Mouse (Mus musculus): ENCODE measurements at regions not wholly inside any gene's neighbourhood (a gene's known extent, or its start where the extent isn't known, plus 50 kb on each side); places are given as distances from the start of the nearest gene placed in this dataset.

GRCm38 (mm10) chr7:68457842-68458241 is 184.2 kb downstream of the Fam169b start:
- Histone ChIP-seq H3K9me3 (ENCODE audit: control insufficient read depth, insufficient read depth, low read depth, low read length) (no peaks in the 10 kb centered on the region), H3K9ac (ENCODE audit: insufficient read depth, low read depth, low read length, poor library complexity, severe bottlenecking) (no peak overlapping the region), H3K36me3 (ENCODE audit: control insufficient read depth, insufficient read depth, low read length, poor library complexity, severe bottlenecking) (no peaks in the 10 kb centered on the region), H3K27ac (ENCODE audit: insufficient read depth, low read depth, low read length, poor library complexity, severe bottlenecking) (no peak overlapping the region), H3K4me3 (ENCODE audit: insufficient read depth in 1 of 2, low read depth in 1 of 2, low read length in 2 of 2, poor library complexity in 1 of 2, severe bottlenecking in 1 of 2) (no peak overlapping the region), H3K4me1 (ENCODE audit: control insufficient read depth in 2 of 2, insufficient read depth in 2 of 2, low read length in 2 of 2, poor library complexity in 1 of 2) (no peaks in the 10 kb centered on the region)
- in situ Hi-C loops (cut with MboI; ENCODE audit: low sequenced_read_pairs in 2 of 2, unreplicated experiment in 2 of 2) = no loop called here
- no peak for TF ChIP-seq ZNF384 (IDR thresholded peaks at IDR 0.05; ENCODE audit: low read depth, low read length)
- TF ChIP-seq CHD2 (IDR thresholded peaks at IDR 0.05; ENCODE audit: low read depth, low read length) = no peak
- no peak for TF ChIP-seq MAFK (IDR thresholded peaks at IDR 0.05; ENCODE audit: insufficient read depth, low read depth, low read length)
- no peak for TF ChIP-seq ZC3H11A (IDR thresholded peaks at IDR 0.05; ENCODE audit: borderline replicate concordance, low read depth, low read length)
- TF ChIP-seq HCFC1 (IDR thresholded peaks at IDR 0.05; ENCODE audit: borderline replicate concordance, insufficient read depth, low read length) = no peak
- DNase-seq (ENCODE audit: low read depth, low spot score) = no peak

- H3K9ac ChIP-seq (ENCODE audit: insufficient read depth, low read depth, low read length, poor library complexity, severe bottlenecking) = no peak overlapping the region
- no peaks in the 10 kb centered on the region for H3K9me3 ChIP-seq (ENCODE audit: control insufficient read depth, insufficient read depth, low read depth, low read length)
- TF ChIP-seq CHD2 (IDR thresholded peaks at IDR 0.05; ENCODE audit: low read depth, low read length) = no peak
- in situ Hi-C loops (cut with MboI; ENCODE audit: low sequenced_read_pairs in 2 of 2, unreplicated experiment in 2 of 2) = no loop called here
- DNase-seq (ENCODE audit: low read depth, low spot score) = no peak
- H3K27ac ChIP-seq (ENCODE audit: insufficient read depth, low read depth, low read length, poor library complexity, severe bottlenecking) = no peak overlapping the region
- H3K4me1 ChIP-seq (ENCODE audit: control insufficient read depth in 2 of 2, insufficient read depth in 2 of 2, low read length in 2 of 2, poor library complexity in 1 of 2) = no peaks in the 10 kb centered on the region
- no peak overlapping the region for H3K4me3 ChIP-seq (ENCODE audit: insufficient read depth in 1 of 2, low read depth in 1 of 2, low read length in 2 of 2, poor library complexity in 1 of 2, severe bottlenecking in 1 of 2)
- H3K36me3 ChIP-seq (ENCODE audit: control insufficient read depth, insufficient read depth, low read length, poor library complexity, severe bottlenecking) = no peaks in the 10 kb centered on the region
Observed at GRCm38 (mm10) chr7:68455451-68455850, 181.8 kb downstream of the Fam169b start.

GRCm38 (mm10) chr7:68453028-68453692 is 179.5 kb downstream of the Fam169b start:
- no peak overlapping the region for H3K9ac ChIP-seq (ENCODE audit: insufficient read depth, low read depth, low read length, poor library complexity, severe bottlenecking)
- H3K4me3 ChIP-seq (ENCODE audit: insufficient read depth in 1 of 2, low read depth in 1 of 2, low read length in 2 of 2, poor library complexity in 1 of 2, severe bottlenecking in 1 of 2) = no peak overlapping the region
- in situ Hi-C loops (cut with MboI; ENCODE audit: low sequenced_read_pairs in 2 of 2, unreplicated experiment in 2 of 2) = no loop called here
- H3K9me3 ChIP-seq (ENCODE audit: control insufficient read depth, insufficient read depth, low read depth, low read length) = no peaks in the 10 kb centered on the region
- no peaks in the 10 kb centered on the region for H3K36me3 ChIP-seq (ENCODE audit: control insufficient read depth, insufficient read depth, low read length, poor library complexity, severe bottlenecking)
- no peak overlapping the region for H3K27ac ChIP-seq (ENCODE audit: insufficient read depth, low read depth, low read length, poor library complexity, severe bottlenecking)
- TF ChIP-seq CHD2 (IDR thresholded peaks at IDR 0.05; ENCODE audit: low read depth, low read length) = no peak
- no peak for TF ChIP-seq MAFK (IDR thresholded peaks at IDR 0.05; ENCODE audit: insufficient read depth, low read depth, low read length)
- TF ChIP-seq ZNF384 (IDR thresholded peaks at IDR 0.05; ENCODE audit: low read depth, low read length) = no peak
- TF ChIP-seq HCFC1 (IDR thresholded peaks at IDR 0.05; ENCODE audit: borderline replicate concordance, insufficient read depth, low read length) = no peak
- no peak for TF ChIP-seq ZC3H11A (IDR thresholded peaks at IDR 0.05; ENCODE audit: borderline replicate concordance, low read depth, low read length)
- no peaks in the 10 kb centered on the region for H3K4me1 ChIP-seq (ENCODE audit: control insufficient read depth in 2 of 2, insufficient read depth in 2 of 2, low read length in 2 of 2, poor library complexity in 1 of 2)
- no peak for DNase-seq (ENCODE audit: low read depth, low spot score)

- H3K9me3 ChIP-seq (ENCODE audit: control insufficient read depth, insufficient read depth, low read depth, low read length) = no peaks in the 10 kb centered on the region
- no peak overlapping the region for H3K27ac ChIP-seq (ENCODE audit: insufficient read depth, low read depth, low read length, poor library complexity, severe bottlenecking)
- no peaks in the 10 kb centered on the region for H3K36me3 ChIP-seq (ENCODE audit: control insufficient read depth, insufficient read depth, low read length, poor library complexity, severe bottlenecking)
- H3K4me1 ChIP-seq (ENCODE audit: control insufficient read depth in 2 of 2, insufficient read depth in 2 of 2, low read length in 2 of 2, poor library complexity in 1 of 2) = no peaks in the 10 kb centered on the region
- TF ChIP-seq ZC3H11A (IDR thresholded peaks at IDR 0.05; ENCODE audit: borderline replicate concordance, low read depth, low read length) (no peak), MAFK (IDR thresholded peaks at IDR 0.05; ENCODE audit: insufficient read depth, low read depth, low read length) (no peak), ZNF384 (IDR thresholded peaks at IDR 0.05; ENCODE audit: low read depth, low read length) (no peak), HCFC1 (IDR thresholded peaks at IDR 0.05; ENCODE audit: borderline replicate concordance, insufficient read depth, low read length) (no peak), CHD2 (IDR thresholded peaks at IDR 0.05; ENCODE audit: low read depth, low read length) (no peak)
- no peak for DNase-seq (ENCODE audit: low read depth, low spot score)
- H3K9ac ChIP-seq (ENCODE audit: insufficient read depth, low read depth, low read length, poor library complexity, severe bottlenecking) = no peak overlapping the region
- in situ Hi-C loops (cut with MboI; ENCODE audit: low sequenced_read_pairs in 2 of 2, unreplicated experiment in 2 of 2) = no loop called here
- no peak overlapping the region for H3K4me3 ChIP-seq (ENCODE audit: insufficient read depth in 1 of 2, low read depth in 1 of 2, low read length in 2 of 2, poor library complexity in 1 of 2, severe bottlenecking in 1 of 2)
Observed at GRCm38 (mm10) chr7:68444426-68445095, 170.9 kb downstream of the Fam169b start.

All from ES-E14 (cell line).